Comparison of ENCODE assay signal across 8 mouse cellular contexts in the genomic region with DNA sequence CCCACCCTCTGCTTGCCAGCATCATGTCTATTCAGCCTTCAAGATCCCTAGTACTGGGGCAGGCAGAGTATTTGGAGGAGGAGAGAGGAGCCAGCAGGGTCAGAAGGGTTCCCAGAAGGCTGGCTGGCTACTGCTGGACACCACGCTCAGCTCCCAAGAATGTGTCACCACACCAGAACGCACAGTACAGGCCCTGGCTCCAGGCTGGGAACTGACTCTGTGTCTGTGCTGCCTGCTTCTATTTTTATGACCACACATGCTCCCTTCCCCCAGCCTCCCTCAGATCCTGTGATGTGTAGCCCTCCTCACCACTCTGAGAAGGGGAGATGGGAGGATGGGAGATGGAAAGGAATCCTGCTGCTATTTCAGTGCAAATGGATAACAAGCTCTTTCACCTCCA. TPM values are rescaled to one million over a fixed set of nuclear protein-coding genes. Genes with fewer than 3 reads are reported as not detected.
A peak's percentile ranks its signal among the peaks of the same experiment; 100 is the strongest.
DNase-seq lines count a peak whose midpoint lies in the region; ATAC-seq and TF ChIP-seq lines count a peak whose summit lies in the region.

No protein-coding gene starts in this region.

- 61% methylated on average over 2 of the region's 2 CpGs for WGBS in forebrain, postnatal 0 days
- WGBS in forebrain, embryonic 12.5 days, result 62% methylated on average over 2 of the region's 2 CpGs
- 38% methylated on average over 2 of the region's 2 CpGs for WGBS in lung, embryonic 15.5 days

- H3K4me2 ChIP-seq in forebrain, postnatal 0 days (ENCODE audit: low read depth), result no peak overlapping the region
- H3K4me2 ChIP-seq in forebrain, embryonic 12.5 days, result no peak overlapping the region
- H3K4me2 ChIP-seq in lung, embryonic 15.5 days, result no peak overlapping the region

- no peak overlapping the region for H3K27ac ChIP-seq in forebrain, postnatal 0 days (ENCODE audit: low read depth, low read length)
- no peak overlapping the region for H3K27ac ChIP-seq in forebrain, embryonic 12.5 days
- H3K27ac ChIP-seq in lung, embryonic 15.5 days, result peak overlapping the region; percentile 44; the same call in 1 of the 2 replicates

- H3K27me3 ChIP-seq in forebrain, postnatal 0 days (ENCODE audit: insufficient read depth, low read length), result no peaks in the 10 kb centered on the region
- no peaks in the 10 kb centered on the region for H3K27me3 ChIP-seq in forebrain, embryonic 12.5 days
- H3K27me3 ChIP-seq in lung, embryonic 15.5 days, result no peaks in the 10 kb centered on the region

- H3K36me3 ChIP-seq in forebrain, postnatal 0 days (ENCODE audit: insufficient read depth), result no peaks in the 10 kb centered on the region
- H3K36me3 ChIP-seq in forebrain, embryonic 12.5 days (replicated peaks), result no peaks in the 10 kb centered on the region
- H3K36me3 ChIP-seq in lung, embryonic 15.5 days, result no peaks in the 10 kb centered on the region

- peak; percentile 85 for ATAC-seq in forebrain, postnatal 0 days
- no peak for ATAC-seq in forebrain, embryonic 12.5 days (ENCODE audit: low FRiP score)
- peak; percentile 97 for ATAC-seq in lung, embryonic 15.5 days (ENCODE audit: borderline replicate concordance, extremely low read depth, low FRiP score, low TSS enrichment)
- ATAC-seq in megakaryocyte progenitor cell, adult 5-6 weeks (replicated peaks; ENCODE audit: poor library complexity), result no peak

- peak; percentile 30 for DNase-seq in forebrain, postnatal 0 days
- peak; percentile 54 for DNase-seq in 3134 (ENCODE audit: extremely low read depth, insufficient read length, low spot score)
- peak; percentile 30 to 44 for DNase-seq in cerebellum, postnatal 10 days
- DNase-seq in heart, postnatal 14 days, result peak; percentile 65 to 68
- no peak for DNase-seq in spleen, postnatal 4 days (ENCODE audit: low spot score in 2 of 2)

- no peak for TF ChIP-seq CTCF in forebrain, postnatal 0 days (IDR thresholded peaks at IDR 0.05; ENCODE audit: low read depth)

- no peak overlapping the region for H3K4me3 ChIP-seq in forebrain, postnatal 0 days (ENCODE audit: low read depth, low read length)
- no peak overlapping the region for H3K4me3 ChIP-seq in forebrain, embryonic 12.5 days (replicated peaks)
- no peak overlapping the region for H3K4me3 ChIP-seq in lung, embryonic 15.5 days

- H3K4me1 ChIP-seq in forebrain, postnatal 0 days (ENCODE audit: insufficient read depth), result 0 out of 2 replicates have a peak, but pooled peaks cover 5% of the 10 kb centered on the region
- no peaks in the 10 kb centered on the region; the same call in 1 of the 2 replicates for H3K4me1 ChIP-seq in forebrain, embryonic 12.5 days
- peaks cover 27% of the 10 kb centered on the region for H3K4me1 ChIP-seq in lung, embryonic 15.5 days

- H3K9ac ChIP-seq in forebrain, postnatal 0 days, result no peak overlapping the region
- H3K9ac ChIP-seq in forebrain, embryonic 12.5 days, result no peak overlapping the region
- no peak overlapping the region for H3K9ac ChIP-seq in lung, embryonic 15.5 days

- no peaks in the 10 kb centered on the region for H3K9me3 ChIP-seq in forebrain, postnatal 0 days (ENCODE audit: low read length)
- no peaks in the 10 kb centered on the region for H3K9me3 ChIP-seq in forebrain, embryonic 12.5 days
- H3K9me3 ChIP-seq in lung, embryonic 15.5 days, result no peaks in the 10 kb centered on the region

- intact Hi-C loops in heart, postnatal 14 days (cut with DNase I), result loop anchor here (2.0 to 5.0 kb wide), 2 partner anchors 33 to 46 kb away; no protein-coding TSS in a partner anchor

RNA-seq across cellular contexts. Expression of a gene that starts 20.8 kb away (rescaled TPM):
- 12.0 and 13.9 TPM in 2 replicates for total RNA-seq in forebrain, postnatal 0 days (2014; rRNA removed)
- polyA plus RNA-seq in forebrain, postnatal 0 days (2015; fragmentation: Nextera tagmentation; extraction: Ambion mirVana), result 5.1 and 6.3 TPM in 2 replicates
- polyA plus RNA-seq in forebrain, embryonic 12.5 days (2016; fragmentation: Nextera tagmentation; extraction: Ambion mirVana), result 1.4 and 2.1 TPM in 2 replicates
- total RNA-seq in heart, postnatal 14 days (2021), result 1 to 10 TPM; 2.1 to 2.9 TPM
- 10.0 and 11.2 TPM in 2 replicates for polyA plus RNA-seq in lung, embryonic 15.5 days (2015; fragmentation: Nextera tagmentation; extraction: Ambion mirVana)
- 0.22 TPM in 1 of 2 replicates, not detected in the other for total RNA-seq in megakaryocyte progenitor cell, adult 5-6 weeks (2015)
- total RNA-seq in megakaryocyte progenitor cell, adult 5-6 weeks (2017), result not detected in 2 replicates

Comparison
In these comparisons a context has a peak if more than half of its experiments do, and no peak if none do; other contexts are left out.
1. ATAC-seq: peak in forebrain, postnatal 0 days (single experiment) and lung, embryonic 15.5 days (single experiment); none in forebrain, embryonic 12.5 days (single experiment) and megakaryocyte progenitor cell, adult 5-6 weeks (single experiment).
2. DNase-seq: peak in forebrain, postnatal 0 days (single experiment), 3134 (single experiment), cerebellum, postnatal 10 days (2 of 2) and heart, postnatal 14 days (2 of 2); none in spleen, postnatal 4 days (0 of 2).